Mouse (Mus musculus): Measurements from ENCODE around the gene Pard6a. TPM values are rescaled to one million over a fixed set of nuclear protein-coding genes. Genes with fewer than 3 reads are reported as not detected.
A peak's percentile ranks its signal among the peaks of the same experiment; 100 is the strongest.

Gene Pard6a
- 13.8 and 13.9 TPM in 2 replicates for polyA plus RNA-seq (2015; fragmentation: Nextera tagmentation; extraction: Ambion mirVana)

GRCm38 (mm10) chr8:105700966-105701824, at the start of gene Pard6a, which contains the start of gene Acd:
Gene Pard6a, plus strand, starts transcription at chr8:105701148.
Gene Acd, minus strand, starts transcription at chr8:105701102.
- whole genome bisulfite sequencing, result under 1% methylated on average over 60 of the region's 60 CpGs
- ATAC-seq (replicated peaks; ENCODE audit: insufficient number of reproducible peaks, insufficient read depth, low FRiP score, low read depth), result peak; percentile 79
- Histone ChIP-seq H3K9me3 (replicated peaks) (no peaks in the 10 kb centered on the region), H3K27ac (peak within 1 kb of the TSS; percentile 95), H3K36me3 (peaks cover 30% of the 10 kb centered on the region; the same call in 1 of the 2 replicates), H3K4me3 (peak within 1 kb of the TSS; percentile 80), H3K27me3 (no peaks in the 10 kb centered on the region), H3K4me1 (replicated peaks) (peaks cover 17% of the 10 kb centered on the region), H3K9ac (peak within 1 kb of the TSS; percentile 70), H3K4me2 (peak within 1 kb of the TSS; percentile 91)

GRCm38 (mm10) chr8:105657641-105658040, 43.3 kb upstream of the Pard6a start:
- Histone ChIP-seq H3K4me3 (no peak overlapping the region), H3K9me3 (replicated peaks) (no peaks in the 10 kb centered on the region), H3K4me1 (replicated peaks) (no peaks in the 10 kb centered on the region), H3K27ac (no peak overlapping the region), H3K27me3 (no peaks in the 10 kb centered on the region), H3K9ac (no peak overlapping the region), H3K36me3 (peaks cover 10% of the 10 kb centered on the region), H3K4me2 (no peak overlapping the region)
- no peak for ATAC-seq (replicated peaks; ENCODE audit: insufficient number of reproducible peaks, insufficient read depth, low FRiP score, low read depth)

GRCm38 (mm10) chr8:105661167-105661566, 39.8 kb upstream of the Pard6a start:
- Histone ChIP-seq H3K4me3 (no peak overlapping the region), H3K4me2 (no peak overlapping the region), H3K27me3 (no peaks in the 10 kb centered on the region), H3K4me1 (replicated peaks) (no peaks in the 10 kb centered on the region), H3K36me3 (peaks cover 25% of the 10 kb centered on the region), H3K9ac (no peak overlapping the region), H3K27ac (no peak overlapping the region), H3K9me3 (replicated peaks) (no peaks in the 10 kb centered on the region)
- no peak for ATAC-seq (replicated peaks; ENCODE audit: insufficient number of reproducible peaks, insufficient read depth, low FRiP score, low read depth)
- WGBS, result 74% methylated on average over 3 of the region's 3 CpGs

GRCm38 (mm10) chr8:105677891-105678290, 23.1 kb upstream of the Pard6a start:
- Histone ChIP-seq H3K4me2 (no peak overlapping the region), H3K4me3 (no peak overlapping the region), H3K4me1 (replicated peaks) (no peaks in the 10 kb centered on the region), H3K9ac (no peak overlapping the region), H3K27me3 (no peaks in the 10 kb centered on the region), H3K27ac (no peak overlapping the region), H3K9me3 (replicated peaks) (no peaks in the 10 kb centered on the region), H3K36me3 (peaks cover 81% of the 10 kb centered on the region)
- 89% methylated on average over 1 of the region's 1 CpGs for WGBS
- ATAC-seq (replicated peaks; ENCODE audit: insufficient number of reproducible peaks, insufficient read depth, low FRiP score, low read depth), result no peak

- Histone ChIP-seq H3K4me2 (peak overlapping the region; percentile 53; the same call in 1 of the 2 replicates), H3K4me3 (no peak overlapping the region), H3K9ac (no peak overlapping the region), H3K4me1 (replicated peaks) (peaks cover 6% of the 10 kb centered on the region), H3K27me3 (peaks cover 16% of the 10 kb centered on the region), H3K27ac (no peak overlapping the region), H3K9me3 (replicated peaks) (no peaks in the 10 kb centered on the region), H3K36me3 (peaks cover 26% of the 10 kb centered on the region)
- ATAC-seq (replicated peaks; ENCODE audit: insufficient number of reproducible peaks, insufficient read depth, low FRiP score, low read depth), result no peak
- 73% methylated on average over 7 of the region's 7 CpGs for WGBS
Observed at GRCm38 (mm10) chr8:105685325-105685724, 15.6 kb upstream of the Pard6a start.

- WGBS, result 12% methylated on average over 26 of the region's 26 CpGs
- peaks cover 16% of the 10 kb centered on the region for H3K27me3 ChIP-seq
- H3K9ac ChIP-seq, result peak within 1 kb of the TSS; percentile 23; the same call in 1 of the 2 replicates
- no peaks in the 10 kb centered on the region for H3K9me3 ChIP-seq (replicated peaks)
- peak; percentile 69 for ATAC-seq (replicated peaks; ENCODE audit: insufficient number of reproducible peaks, insufficient read depth, low FRiP score, low read depth)
- H3K27ac ChIP-seq, result 0 out of 2 replicates have a peak within 1 kb of the TSS, but pooled peaks have one; percentile 28
- peak within 1 kb of the TSS; percentile 53 for H3K4me2 ChIP-seq
- peaks cover 21% of the 10 kb centered on the region for H3K36me3 ChIP-seq
- peak within 1 kb of the TSS; percentile 24 for H3K4me3 ChIP-seq
- peaks cover 6% of the 10 kb centered on the region for H3K4me1 ChIP-seq (replicated peaks)
Observed at GRCm38 (mm10) chr8:105685796-105686308, 15.1 kb upstream of the Pard6a start, which contains the start of gene Carmil2. Gene Carmil2, plus strand, starts transcription at chr8:105686274.

- Histone ChIP-seq H3K27ac (no peak overlapping the region), H3K4me3 (no peak overlapping the region), H3K9me3 (replicated peaks) (no peaks in the 10 kb centered on the region), H3K27me3 (peaks cover 16% of the 10 kb centered on the region), H3K9ac (no peak overlapping the region), H3K4me2 (peak overlapping the region; percentile 53; the same call in 1 of the 2 replicates), H3K36me3 (peaks cover 14% of the 10 kb centered on the region), H3K4me1 (replicated peaks) (peaks cover 6% of the 10 kb centered on the region)
- WGBS, result 66% methylated on average over 6 of the region's 6 CpGs
- ATAC-seq (replicated peaks; ENCODE audit: insufficient number of reproducible peaks, insufficient read depth, low FRiP score, low read depth), result no peak
Observed at GRCm38 (mm10) chr8:105686551-105686950, 14.4 kb upstream of the Pard6a start.

GRCm38 (mm10) chr8:105687512-105687911, 13.4 kb upstream of the Pard6a start:
- peaks cover 6% of the 10 kb centered on the region for H3K4me1 ChIP-seq (replicated peaks)
- no peak overlapping the region for H3K9ac ChIP-seq
- H3K27me3 ChIP-seq, result peaks cover 16% of the 10 kb centered on the region
- H3K36me3 ChIP-seq, result peaks cover 8% of the 10 kb centered on the region; the same call in 1 of the 2 replicates
- no peak for ATAC-seq (replicated peaks; ENCODE audit: insufficient number of reproducible peaks, insufficient read depth, low FRiP score, low read depth)
- H3K4me2 ChIP-seq, result no peak overlapping the region
- H3K4me3 ChIP-seq, result no peak overlapping the region
- WGBS, result 58% methylated on average over 8 of the region's 8 CpGs
- H3K27ac ChIP-seq, result no peak overlapping the region
- no peaks in the 10 kb centered on the region for H3K9me3 ChIP-seq (replicated peaks)

- Histone ChIP-seq H3K36me3 (no peaks in the 10 kb centered on the region), H3K27ac (no peak overlapping the region), H3K4me1 (replicated peaks) (peaks cover 6% of the 10 kb centered on the region), H3K4me3 (no peak overlapping the region), H3K9me3 (replicated peaks) (no peaks in the 10 kb centered on the region), H3K9ac (no peak overlapping the region), H3K4me2 (no peak overlapping the region), H3K27me3 (peaks cover 16% of the 10 kb centered on the region)
- no peak for ATAC-seq (replicated peaks; ENCODE audit: insufficient number of reproducible peaks, insufficient read depth, low FRiP score, low read depth)
- WGBS, result 38% methylated on average over 14 of the region's 14 CpGs
Observed at GRCm38 (mm10) chr8:105688242-105688752, 12.7 kb upstream of the Pard6a start.

GRCm38 (mm10) chr8:105689256-105689982, 11.5 kb upstream of the Pard6a start:
- Histone ChIP-seq H3K27me3 (peaks cover 23% of the 10 kb centered on the region), H3K9me3 (replicated peaks) (no peaks in the 10 kb centered on the region), H3K9ac (no peak overlapping the region), H3K36me3 (no peaks in the 10 kb centered on the region), H3K4me2 (no peak overlapping the region), H3K4me3 (no peak overlapping the region), H3K4me1 (replicated peaks) (peaks cover 16% of the 10 kb centered on the region), H3K27ac (no peak overlapping the region)
- 60% methylated on average over 35 of the region's 35 CpGs for WGBS
- ATAC-seq (replicated peaks; ENCODE audit: insufficient number of reproducible peaks, insufficient read depth, low FRiP score, low read depth), result no peak

GRCm38 (mm10) chr8:105689983-105690360, 11.0 kb upstream of the Pard6a start:
- H3K27ac ChIP-seq, result no peak overlapping the region
- peaks cover 17% of the 10 kb centered on the region for H3K4me1 ChIP-seq (replicated peaks)
- H3K36me3 ChIP-seq, result no peaks in the 10 kb centered on the region
- H3K4me2 ChIP-seq, result no peak overlapping the region
- no peak for ATAC-seq (replicated peaks; ENCODE audit: insufficient number of reproducible peaks, insufficient read depth, low FRiP score, low read depth)
- H3K4me3 ChIP-seq, result no peak overlapping the region
- 84% methylated on average over 9 of the region's 9 CpGs for WGBS
- peaks cover 24% of the 10 kb centered on the region for H3K27me3 ChIP-seq
- no peaks in the 10 kb centered on the region for H3K9me3 ChIP-seq (replicated peaks)
- no peak overlapping the region for H3K9ac ChIP-seq
